Mouse (Mus musculus) CD4-positive helper T cell, adult 2 months (primary cell): ENCODE results near the gene Bbs1.
"Not testable (repeated sequence)": the region's sequence is repeated elsewhere in the genome, so short reads cannot be mapped to it uniquely, and the experiment has no call there.

ENCODE experiments used
- DNase-seq: peaks from one replicate; pipeline ENCODE4 v3.0.0-alpha.2; 2012; ENCODE audit warnings: low read depth, missing footprints, low spot score

The Bbs1 gene

DNA sequence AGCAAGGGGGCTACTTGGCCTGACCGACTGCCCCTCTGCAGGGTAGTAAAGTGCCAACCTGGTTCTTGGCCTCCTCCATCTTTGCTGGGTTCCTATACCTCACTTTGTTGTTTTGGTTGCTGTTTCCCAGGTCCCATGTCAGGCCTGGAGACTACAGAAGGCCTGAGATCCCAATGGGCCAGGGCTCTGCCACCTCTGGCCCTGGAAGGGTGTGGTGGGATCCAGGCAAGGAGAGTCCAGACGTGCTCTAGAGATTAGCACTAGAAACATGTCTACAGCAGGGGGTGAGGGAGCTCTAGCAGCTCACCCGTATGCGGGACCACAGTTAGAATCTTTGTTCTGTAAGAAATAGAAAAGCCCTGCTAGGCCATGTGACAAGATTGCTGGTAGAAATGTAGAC, 22.5 kb downstream of the Bbs1 start:
- DNase-seq, result no peak

- DNase-seq, result no peak
Observed at GRCm38 (mm10) chr19:4879324-4879703, 27.1 kb downstream of the Bbs1 start.

GRCm38 (mm10) chr19:4878405-4879323, 27.8 kb downstream of the Bbs1 start, which contains the start of gene Zdhhc24:
Gene Zdhhc24 (plus strand): TSS chr19:4878668.
- DNase-seq, result peak; percentile 95

DNA sequence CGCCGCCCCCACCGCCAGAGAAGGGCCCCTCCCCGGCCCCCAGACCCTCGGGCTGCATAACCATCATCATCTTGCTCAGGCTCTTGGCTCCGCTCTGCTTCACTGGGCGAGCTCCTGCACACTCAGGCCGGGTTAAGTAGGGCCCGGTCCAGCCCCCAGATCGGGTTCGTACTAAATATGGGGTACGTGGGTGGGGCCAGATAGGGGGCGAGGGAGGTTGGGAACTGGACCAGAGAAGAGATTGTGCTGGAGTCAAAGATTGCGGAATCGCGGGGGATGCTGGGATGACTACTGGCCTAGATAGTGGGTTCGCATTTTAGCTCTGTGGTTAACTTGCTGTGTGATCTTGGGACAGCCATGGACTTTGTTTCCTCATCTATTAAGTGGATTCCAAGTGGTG, 28.6 kb downstream of the Bbs1 start, which contains the start of gene Actn3:
Actn3 (minus strand) TSS at position 125 of the 400 bp plus-strand sequence.
- no peak for DNase-seq

DNA sequence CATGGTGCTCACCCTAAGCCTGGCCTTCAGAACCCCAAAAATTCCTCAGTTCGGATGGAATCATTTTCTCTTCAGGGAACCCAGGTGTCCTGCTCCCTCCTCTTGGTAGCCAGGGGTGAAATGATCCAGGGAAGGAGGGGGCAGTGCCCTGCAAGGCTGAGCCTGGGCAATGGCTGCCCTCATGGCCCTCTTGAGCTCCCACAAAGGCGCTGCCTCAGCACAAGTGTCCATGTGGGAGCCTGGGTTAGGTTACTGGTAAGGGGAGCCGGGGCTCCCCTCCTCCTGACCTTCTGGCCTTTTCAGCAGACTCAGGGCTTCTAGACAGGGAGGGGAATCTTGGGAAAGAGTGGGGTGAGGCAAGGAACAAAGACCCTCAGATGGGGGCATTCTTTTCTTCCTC, 29.7 kb downstream of the Bbs1 start:
- no peak for DNase-seq

DNA sequence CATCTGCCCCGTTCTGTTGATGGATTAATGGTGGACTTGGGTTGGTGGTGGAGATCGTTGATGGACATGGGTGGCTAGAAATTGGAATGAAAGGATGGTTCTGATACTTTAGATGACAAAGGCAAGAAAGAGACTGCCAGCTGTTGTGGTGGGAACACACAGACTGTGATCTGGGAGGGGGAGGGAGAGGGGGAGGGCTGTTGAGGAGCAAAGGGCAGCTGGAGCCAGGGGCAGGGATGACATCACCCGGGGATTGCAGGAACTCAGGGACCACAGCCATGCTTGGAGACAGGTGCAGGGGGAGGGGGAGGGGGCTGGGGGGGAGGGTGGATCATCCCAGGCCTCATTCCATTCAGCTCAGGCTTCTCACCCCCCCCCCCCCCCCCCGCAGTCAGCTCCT, 30.2 kb downstream of the Bbs1 start:
- DNase-seq, result no peak

GRCm38 (mm10) chr19:4874613-4875012, 31.8 kb downstream of the Bbs1 start:
- not testable (repeated sequence) for DNase-seq

DNA sequence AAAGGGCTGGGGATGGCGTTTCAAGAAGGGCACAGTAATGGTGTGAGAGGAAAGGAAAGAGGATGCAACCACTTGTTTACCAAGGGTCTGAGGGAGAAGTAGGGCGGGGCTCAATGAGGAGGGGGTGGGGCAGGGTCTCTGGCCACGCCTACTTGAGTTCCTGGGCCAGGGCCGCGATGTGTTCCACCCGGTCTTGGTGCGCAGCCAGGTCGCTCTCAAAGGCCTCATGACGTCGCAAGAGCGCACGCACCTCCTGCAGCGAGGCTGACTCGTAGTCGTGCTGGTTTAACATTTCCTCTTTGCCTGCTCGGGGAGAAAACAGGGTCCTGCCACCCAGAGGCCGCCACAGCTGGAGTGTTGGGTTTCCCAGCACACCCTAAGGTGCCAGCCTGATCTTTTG, 41.3 kb downstream of the Bbs1 start:
- DNase-seq, result peak; percentile 56

GRCm38 (mm10) chr19:4863048-4863447, 43.4 kb downstream of the Bbs1 start:
- no peak for DNase-seq

DNA sequence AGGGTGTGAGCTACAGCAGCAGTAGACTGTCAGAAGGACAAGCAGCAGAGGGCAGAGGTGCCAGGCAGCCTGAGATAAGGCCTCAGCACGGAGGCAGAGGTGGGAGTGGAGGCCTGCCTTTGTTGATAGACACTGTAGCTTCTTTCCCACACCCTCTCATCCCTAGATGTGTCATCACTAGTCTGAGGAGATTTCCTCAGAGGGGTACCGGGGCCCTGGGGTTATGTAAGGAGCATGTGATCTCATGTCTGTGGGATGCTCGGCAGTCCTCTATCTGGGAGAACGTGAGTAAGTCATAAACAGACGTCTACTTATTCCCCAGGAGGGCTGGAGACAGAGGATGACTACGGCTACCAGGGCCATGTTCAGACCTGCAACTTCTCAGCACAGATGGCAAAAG, 47.3 kb downstream of the Bbs1 start:
- DNase-seq, result no peak

DNA sequence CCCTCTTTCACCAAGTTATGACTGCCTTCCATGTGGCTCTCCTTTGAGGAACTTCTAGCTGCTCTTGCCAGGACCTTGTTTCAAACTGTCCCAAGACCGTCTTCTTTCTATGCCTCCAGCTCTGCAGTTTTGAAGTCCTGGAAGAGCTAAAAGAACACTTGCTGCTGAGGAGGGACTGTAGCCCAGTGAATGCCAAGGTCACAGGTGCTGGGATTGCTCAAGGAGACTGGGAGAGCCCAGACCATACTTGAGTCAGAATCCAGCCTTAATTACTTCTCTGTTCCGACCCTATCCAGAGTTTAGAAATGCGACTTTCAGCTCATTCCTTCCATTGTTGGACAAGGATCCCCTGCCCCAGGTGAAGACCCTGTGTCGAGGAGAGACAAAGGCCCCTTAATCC, 50.5 kb downstream of the Bbs1 start:
- no peak for DNase-seq

DNA sequence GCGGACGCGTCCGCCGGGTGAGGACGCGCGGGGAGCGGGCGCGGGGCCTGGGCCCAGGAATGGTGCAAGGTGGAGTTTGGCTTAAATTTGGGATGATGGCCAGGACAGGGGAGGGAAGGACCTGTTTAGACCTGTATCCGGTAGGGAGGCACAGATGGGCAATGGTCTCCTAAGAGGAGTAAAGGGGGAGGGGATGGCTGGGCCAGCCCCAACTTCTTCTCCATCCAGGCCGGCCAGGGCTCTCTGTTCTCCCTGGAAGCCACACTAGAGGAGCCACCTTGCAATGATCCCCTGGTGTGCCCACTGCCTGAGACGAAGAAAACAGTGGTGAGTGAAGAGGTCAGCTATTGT, 51.0 kb downstream of the Bbs1 start:
- no peak for DNase-seq

DNA sequence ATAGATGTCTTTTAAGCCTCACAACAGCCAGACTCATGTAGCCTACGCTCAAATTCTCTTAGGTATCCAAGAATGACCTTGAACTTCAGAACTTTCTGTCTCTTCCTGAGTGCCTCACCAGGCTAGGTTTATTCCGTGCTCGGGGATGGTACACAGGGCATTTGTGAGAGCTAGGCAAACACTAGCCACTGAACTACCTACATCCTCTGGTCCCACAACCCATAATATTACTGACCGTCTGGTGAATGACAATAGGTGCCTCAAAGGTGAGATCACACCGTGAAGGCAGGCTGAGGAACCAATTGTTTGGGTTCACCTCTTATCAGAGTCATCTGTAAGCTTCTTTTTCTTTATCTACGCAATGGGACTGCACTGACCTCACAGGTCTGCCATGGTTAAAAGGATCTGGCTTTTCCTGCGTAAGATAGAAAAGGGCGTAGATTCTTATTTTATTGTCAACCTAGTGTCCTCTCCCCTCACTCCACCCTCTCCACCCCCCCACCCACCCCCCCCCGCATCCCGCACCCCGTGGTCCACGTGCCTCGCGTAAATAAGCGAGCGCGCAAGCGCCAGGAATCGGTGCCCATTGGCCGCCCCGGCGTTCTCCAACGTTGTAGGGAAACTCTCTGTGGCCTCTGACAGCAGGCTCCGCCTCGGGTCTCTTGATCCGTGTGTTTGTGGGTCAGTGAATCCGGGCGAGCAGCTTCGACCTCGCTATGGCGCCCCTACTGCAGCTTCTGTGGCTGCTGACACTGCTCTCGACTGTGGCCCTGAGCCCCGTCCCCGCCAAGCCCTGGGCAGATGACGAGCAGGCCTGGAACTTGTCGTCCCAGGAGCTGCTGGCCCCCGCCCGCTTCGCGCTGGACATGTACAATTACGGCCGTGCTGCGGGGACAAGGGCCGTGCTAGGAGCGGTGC, 51.6 kb downstream of the Bbs1 start, which contains the start of gene Ctsf:
Ctsf (plus strand) TSS at position 579 of the 918 bp plus-strand sequence.
- DNase-seq, result no peak

GRCm38 (mm10) chr19:4850281-4850680, 56.1 kb downstream of the Bbs1 start:
- no peak for DNase-seq

DNA sequence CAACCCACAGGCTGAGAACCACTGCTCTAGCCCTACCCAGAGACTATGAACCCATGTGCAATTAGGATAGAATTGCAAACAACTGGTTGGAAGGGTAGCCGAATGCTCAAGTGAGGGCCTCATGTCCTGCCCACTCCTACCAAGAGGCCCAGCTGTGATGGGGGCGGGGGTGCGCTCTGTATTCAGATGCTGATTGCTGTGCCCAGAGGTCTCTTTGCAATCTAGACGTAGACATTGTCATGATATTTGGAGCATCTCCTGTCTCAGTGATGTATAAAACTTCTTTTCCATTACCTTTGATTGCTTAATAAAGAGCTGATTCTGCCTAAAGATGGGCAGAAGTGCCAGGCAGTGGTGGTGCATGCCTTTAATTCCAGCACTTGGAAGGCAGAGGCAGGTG, 56.6 kb downstream of the Bbs1 start:
- no peak for DNase-seq

DNA sequence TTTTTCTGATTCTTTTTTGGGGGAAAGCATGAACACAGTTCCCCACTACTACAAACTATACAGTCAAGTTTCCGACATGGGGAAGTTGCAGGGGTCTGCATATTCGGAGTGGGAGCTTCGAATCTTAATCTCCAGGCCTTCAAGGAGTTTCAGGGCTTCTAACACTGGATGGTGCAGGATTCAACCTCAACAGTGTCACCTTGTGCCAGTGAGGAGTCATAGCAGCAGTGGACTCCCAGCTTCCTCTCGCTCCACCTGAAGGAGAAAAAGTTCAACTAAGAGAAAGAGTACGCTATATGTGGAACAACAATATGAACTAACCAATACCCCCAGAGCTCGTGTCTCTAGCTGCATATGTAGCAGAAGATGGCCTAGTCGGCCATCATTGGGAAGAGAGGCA, 58.9 kb downstream of the Bbs1 start:
- peak; percentile 60 for DNase-seq

DNA sequence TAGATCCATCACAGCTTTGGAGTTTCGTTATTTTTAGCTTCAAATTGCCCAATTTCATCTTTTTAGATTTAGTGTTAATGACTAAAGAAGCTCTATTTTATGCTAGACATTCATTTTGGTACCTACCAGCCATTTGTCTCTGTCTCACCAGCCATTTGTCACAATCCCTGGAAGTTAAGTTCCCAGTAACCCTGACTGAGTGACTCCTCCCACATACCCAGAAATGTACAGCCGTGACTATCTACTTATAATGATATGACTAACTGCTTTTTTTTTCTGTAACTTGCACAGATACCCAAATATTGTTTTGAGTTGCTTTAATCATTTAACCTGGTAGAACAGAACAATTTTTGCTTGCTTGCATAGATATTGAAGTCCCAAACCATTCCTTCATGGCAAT, 60.6 kb downstream of the Bbs1 start:
- DNase-seq, result no peak

GRCm38 (mm10) chr19:4842611-4843010, 63.8 kb downstream of the Bbs1 start:
- DNase-seq, result peak; percentile 40

- DNase-seq, result no peak
Observed at GRCm38 (mm10) chr19:4840848-4841247, 65.6 kb downstream of the Bbs1 start.

DNA sequence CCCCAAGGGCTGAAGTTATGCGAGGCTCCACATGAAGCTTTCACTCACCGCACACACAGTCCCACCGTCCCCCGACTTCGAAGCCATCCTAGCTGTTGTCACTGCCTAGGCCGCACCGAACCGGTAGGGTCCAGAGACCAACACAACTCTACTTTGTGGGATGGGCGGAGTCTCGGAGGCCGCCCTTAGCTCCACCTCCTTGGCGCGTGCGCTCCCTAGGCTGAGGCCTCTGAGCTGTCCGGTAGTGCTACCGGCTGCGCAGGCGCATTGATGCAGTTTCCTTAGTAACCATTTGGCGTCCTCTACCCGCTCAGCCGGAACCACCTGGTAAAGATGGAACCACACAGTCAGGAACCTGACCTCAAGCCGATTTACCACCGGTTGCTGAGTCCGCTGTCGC, 67.3 kb downstream of the Bbs1 start, which contains the start of the genes Ccs and Ccdc87:
Ccs (minus strand) TSS at position 184 of the 400 bp plus-strand sequence.
Ccdc87 (plus strand) TSS at position 218 of the 400 bp plus-strand sequence.
- DNase-seq, result peak; percentile 97

DNA sequence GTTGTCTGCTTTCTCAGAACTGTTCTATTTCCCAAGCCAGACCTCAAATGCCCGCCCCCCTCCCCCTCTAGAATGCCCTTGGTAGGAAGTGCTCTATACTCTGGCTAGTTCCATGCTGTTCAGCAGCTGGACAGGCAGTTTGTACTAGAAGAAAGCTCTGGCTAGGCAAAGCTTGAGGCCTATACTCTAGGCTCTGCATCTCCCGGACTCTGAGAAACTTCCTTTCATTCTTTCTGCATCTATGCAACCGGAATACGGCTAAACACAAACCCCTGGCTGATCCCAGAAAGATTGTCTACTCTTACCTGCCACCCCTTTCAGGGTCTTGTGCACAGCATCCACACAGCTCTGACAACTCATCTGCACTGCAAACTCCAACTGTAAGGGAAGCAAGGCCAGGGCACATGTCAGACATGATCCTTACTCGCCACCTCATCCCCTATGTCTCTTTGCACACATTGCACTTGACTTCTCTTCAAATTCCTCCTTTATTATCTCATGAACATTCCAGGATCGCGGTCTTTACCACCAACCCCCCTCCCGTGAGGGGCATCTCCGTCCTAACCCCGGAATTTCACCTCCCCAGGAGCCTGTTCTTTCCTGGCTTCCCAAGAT, 67.8 kb downstream of the Bbs1 start:
- DNase-seq, result no peak

DNA sequence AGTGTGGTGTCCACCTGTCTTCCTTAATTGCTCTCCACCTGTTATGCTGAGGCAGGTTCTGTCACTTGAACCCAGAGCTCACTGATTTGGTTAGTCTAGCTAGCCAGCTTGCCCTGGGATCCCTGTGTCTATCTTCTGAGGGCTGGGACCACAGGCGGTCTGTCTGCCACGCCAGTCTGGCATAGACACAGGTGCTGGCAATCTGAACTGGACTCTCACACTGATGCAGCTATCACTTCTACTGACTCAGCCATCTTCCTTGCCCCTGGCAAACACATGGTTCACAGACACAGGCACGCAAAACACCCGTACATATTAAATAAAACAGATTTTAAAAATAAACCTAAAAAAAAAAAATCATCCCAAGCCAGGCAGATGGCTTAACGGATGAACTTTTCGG, 69.4 kb downstream of the Bbs1 start:
- no peak for DNase-seq
